Comparison of ENCODE assay signal across 18 mouse cellular contexts in genomic region chr7:25903156-25903555, GRCm38 (mm10). TPM values are rescaled to one million over a fixed set of nuclear protein-coding genes. Genes with fewer than 3 reads are reported as not detected.
DNase-seq lines count a peak whose midpoint lies in the region; ATAC-seq lines count a peak whose summit lies in the region.
"Had no signal": no experiment of that assay in that cellular context is flagged by ENCODE, and none has a peak within 500 bp of the region (broad histone marks: within the 10 kb centered on the region; RNA-seq: fewer than 3 reads in every experiment).

No protein-coding gene starts in this region.

- H3K4me3 ChIP-seq in limb, embryonic 11.5 days (ENCODE audit: low read depth, low read length): no peak overlapping the region
- no peak overlapping the region for H3K4me3 ChIP-seq in limb, embryonic 10.5 days
- no peak overlapping the region for H3K4me3 ChIP-seq in hindbrain, embryonic 12.5 days
- H3K4me3 ChIP-seq: forebrain, embryonic 15.5 days; midbrain, embryonic 12.5 days; neural tube, embryonic 12.5 days had no signal

- H3K36me3 ChIP-seq in limb, embryonic 11.5 days (ENCODE audit: control insufficient read depth, insufficient read depth, low read length): no peaks in the 10 kb centered on the region
- H3K36me3 ChIP-seq in limb, embryonic 10.5 days: no peaks in the 10 kb centered on the region
- no peaks in the 10 kb centered on the region for H3K36me3 ChIP-seq in hindbrain, embryonic 12.5 days
- H3K36me3 ChIP-seq: forebrain, embryonic 15.5 days; midbrain, embryonic 12.5 days; neural tube, embryonic 12.5 days had no signal

- no peak overlapping the region for H3K4me2 ChIP-seq in limb, embryonic 11.5 days (ENCODE audit: low read depth, severe bottlenecking)
- H3K4me2 ChIP-seq in hindbrain, embryonic 12.5 days (replicated peaks): no peak overlapping the region
- H3K4me2 ChIP-seq: forebrain, embryonic 15.5 days; heart, embryonic 11.5 days; midbrain, embryonic 12.5 days; neural tube, embryonic 12.5 days had no signal

- WGBS in limb, embryonic 11.5 days: 36% methylated on average over 14 of the region's 14 CpGs
- 35% methylated on average over 14 of the region's 14 CpGs for WGBS in limb, embryonic 10.5 days
- WGBS in hindbrain, embryonic 12.5 days: 35% methylated on average over 13 of the region's 14 CpGs

- no peaks in the 10 kb centered on the region for H3K4me1 ChIP-seq in limb, embryonic 11.5 days (ENCODE audit: control insufficient read depth, insufficient read depth, low read length)
- H3K4me1 ChIP-seq in limb, embryonic 10.5 days: no peaks in the 10 kb centered on the region
- H3K4me1 ChIP-seq in hindbrain, embryonic 12.5 days: no peaks in the 10 kb centered on the region
- H3K4me1 ChIP-seq: forebrain, embryonic 15.5 days; midbrain, embryonic 12.5 days; neural tube, embryonic 12.5 days had no signal

- no peak overlapping the region for H3K27ac ChIP-seq in limb, embryonic 11.5 days (replicated peaks; ENCODE audit: low read depth, low read length)
- no peak overlapping the region for H3K27ac ChIP-seq in limb, embryonic 10.5 days
- H3K27ac ChIP-seq in hindbrain, embryonic 12.5 days: no peak overlapping the region
- H3K27ac ChIP-seq: forebrain, embryonic 15.5 days; midbrain, embryonic 12.5 days; neural tube, embryonic 12.5 days had no signal

- ATAC-seq in limb, embryonic 11.5 days (ENCODE audit: insufficient number of reproducible peaks, low FRiP score, low TSS enrichment, low read depth): no peak
- ATAC-seq in granulocyte monocyte progenitor cell, adult 5-6 weeks (replicated peaks; ENCODE audit: poor library complexity, severe bottlenecking): peak; percentile 25; the same call in 1 of the 2 replicates
- ATAC-seq in hindbrain, embryonic 12.5 days (ENCODE audit: low FRiP score): no peak
- ATAC-seq: activated CD4-positive, CD25-positive, alpha-beta regulatory T cell, adult 4 months; forebrain, embryonic 15.5 days had no signal

- no peaks in the 10 kb centered on the region for H3K27me3 ChIP-seq in limb, embryonic 11.5 days (ENCODE audit: control insufficient read depth, insufficient read depth, low read length)
- no peaks in the 10 kb centered on the region for H3K27me3 ChIP-seq in limb, embryonic 10.5 days (ENCODE audit: low read depth, poor library complexity, severe bottlenecking)
- no peaks in the 10 kb centered on the region for H3K27me3 ChIP-seq in hindbrain, embryonic 12.5 days
- H3K27me3 ChIP-seq: forebrain, embryonic 15.5 days; midbrain, embryonic 12.5 days; neural tube, embryonic 12.5 days had no signal

- peak; percentile 8 for DNase-seq in adrenal gland, postnatal 14 days
- DNase-seq in adrenal gland, postnatal 4 days (ENCODE audit: low spot score in 2 of 2): no peak
- peak; percentile 23 for DNase-seq in limb, embryonic 11.5 days (ENCODE audit: low spot score)
- DNase-seq in limb, embryonic 10.5 days (ENCODE audit: low spot score): no peak
- DNase-seq in 416B (ENCODE audit: low read depth): peak; percentile 58
- no peak for DNase-seq in thymus, postnatal 10 days (ENCODE audit: low spot score in 2 of 2)
- DNase-seq: cerebellum, adult 18-20 months; thymus, postnatal 25 days had no signal

- H3K9me3 ChIP-seq in limb, embryonic 11.5 days (ENCODE audit: control insufficient read depth, low read length): no peaks in the 10 kb centered on the region
- H3K9me3 ChIP-seq in limb, embryonic 10.5 days (replicated peaks): no peaks in the 10 kb centered on the region
- peaks cover 6% of the 10 kb centered on the region for H3K9me3 ChIP-seq in hindbrain, embryonic 12.5 days (replicated peaks)
- H3K9me3 ChIP-seq: forebrain, embryonic 15.5 days had no signal

- H3K9ac ChIP-seq in limb, embryonic 11.5 days (ENCODE audit: low read length): no peak overlapping the region
- H3K9ac ChIP-seq in hindbrain, embryonic 12.5 days: no peak overlapping the region
- H3K9ac ChIP-seq: forebrain, embryonic 15.5 days; midbrain, embryonic 12.5 days; neural tube, embryonic 12.5 days had no signal

RNA-seq across cellular contexts. Expression of gene Cyp2b10, which starts 5.7 kb away (rescaled TPM):
- 13.5 and 55.9 TPM in 2 replicates for total RNA-seq in adrenal gland, postnatal 14 days (2021)
- total RNA-seq in adrenal gland, postnatal 4 days (2021): 1 to 10 TPM in 1 of 2 experiments, under 1 TPM in 1; 0.14 to 1.2 TPM
- polyA plus RNA-seq in limb, embryonic 11.5 days (2014; fragmentation: Nextera tagmentation; extraction: Ambion mirVana): not detected in 2 replicates
- not detected in 2 replicates for polyA plus RNA-seq in limb, embryonic 10.5 days (2016; fragmentation: Nextera tagmentation; extraction: Ambion mirVana)
- total RNA-seq in granulocyte monocyte progenitor cell, adult 5-6 weeks (2014; fragmentation: Nextera tagmentation): not detected in 2 replicates
- total RNA-seq in granulocyte monocyte progenitor cell, adult 5-6 weeks (2017): not detected in 2 replicates
- polyA plus RNA-seq in hindbrain, embryonic 12.5 days (2016; fragmentation: Nextera tagmentation; extraction: Ambion mirVana): not detected in 2 replicates
- total RNA-seq: layer of hippocampus, postnatal 10 days had no signal
- polyA plus RNA-seq: activated CD4-positive, CD25-positive, alpha-beta regulatory T cell, adult 4 months; forebrain, embryonic 15.5 days; heart, embryonic 11.5 days; hindbrain, embryonic 11.5 days; kidney, embryonic 14.5 days; midbrain, embryonic 12.5 days; neural tube, embryonic 12.5 days had no signal

Comparison
In these comparisons a context has a peak if more than half of its experiments do, and no peak if none do; other contexts are left out.
1. DNase-seq: peak in adrenal gland, postnatal 14 days (single experiment), limb, embryonic 11.5 days (single experiment) and 416B (single experiment); none in adrenal gland, postnatal 4 days (0 of 2), limb, embryonic 10.5 days (single experiment) and thymus, postnatal 10 days (0 of 2).